Mouse (Mus musculus) neural tube, embryonic 13.5 days (tissue): ENCODE results near the gene Poglut1. TPM values are rescaled to one million over a fixed set of nuclear protein-coding genes. Genes with fewer than 3 reads are reported as not detected.
A peak's percentile ranks its signal among the peaks of the same experiment; 100 is the strongest.

Source experiments
- ATAC-seq: fragments of 200-750 bp; cut with Nextera tagmentation; 2 replicates; pipeline ENCODE4 v1.8.0; 2017; ENCODE audit warnings: low read depth, mild to moderate bottlenecking, moderate TSS enrichment, moderate library complexity
- H3K27ac ChIP-seq: fragments of 300-500 bp; sonication (generic); replicated peaks from 2 replicates; pipeline ENCODE4 v1.5.1; 2015; ENCODE audit warnings: moderate library complexity, mild to moderate bottlenecking, inconsistent platforms
- H3K27me3 ChIP-seq: fragments of 300-500 bp; sonication (generic); 2 replicates; pipeline ENCODE4 v1.6.1; 2015; ENCODE audit warnings: mild to moderate bottlenecking, inconsistent platforms
- H3K36me3 ChIP-seq: fragments of 300-500 bp; sonication (generic); 2 replicates; pipeline ENCODE4 v1.6.1; 2015; ENCODE audit warnings: mild to moderate bottlenecking, inconsistent platforms
- H3K4me1 ChIP-seq: fragments of 300-500 bp; sonication (generic); replicated peaks from 2 replicates; pipeline ENCODE4 v1.6.1; 2015; ENCODE audit warnings: inconsistent platforms
- H3K4me2 ChIP-seq: fragments of 300-500 bp; sonication (generic); 2 replicates; pipeline ENCODE4 v1.6.1; 2015; ENCODE audit warnings: inconsistent platforms, mild to moderate bottlenecking, moderate library complexity
- H3K4me3 ChIP-seq: fragments of 300-500 bp; sonication (generic); 2 replicates; pipeline ENCODE4 v1.5.1; 2015; ENCODE audit warnings: mild to moderate bottlenecking, inconsistent platforms
- H3K9ac ChIP-seq: fragments of 300-500 bp; sonication (generic); 2 replicates; pipeline ENCODE4 v1.6.1; 2015; ENCODE audit warnings: moderate library complexity, mild to moderate bottlenecking, inconsistent platforms
- H3K9me3 ChIP-seq: fragments of 300-500 bp; sonication (generic); 2 replicates; pipeline ENCODE4 v1.6.1; 2016; ENCODE audit warnings: inconsistent platforms
- WGBS: fragments of 180-500 bp; shearing (Covaris S2); methylation state at CpG from one replicate; pipeline ENCODE4 v1.1.7; 2015; 5-methylcytosine and 5-hydroxymethylcytosine counted together
- polyA plus RNA-seq: library from polyadenylated mRNA; unstranded; fragments of >200 nt; fragmentation: Nextera tagmentation; extraction: Ambion mirVana; gene quantifications from 2 replicates; pipeline ENCODE4 v1.2.1, GENCODE M21; 2015

The Poglut1 gene
- polyA plus RNA-seq, 1 experiment from 2014 or later, result 63.3 TPM

GRCm38 (mm10) chr16:38571481-38571880 is 21.4 kb upstream of the Poglut1 start:
- Histone ChIP-seq H3K36me3 (peaks cover 68% of the 10 kb centered on the region), H3K9ac (no peak overlapping the region), H3K27ac (no peak overlapping the region), H3K4me1 (no peaks in the 10 kb centered on the region), H3K4me2 (no peak overlapping the region), H3K4me3 (no peak overlapping the region), H3K9me3 (no peaks in the 10 kb centered on the region), H3K27me3 (no peaks in the 10 kb centered on the region)
- ATAC-seq, result no peak
- 97% methylated on average over 3 of the region's 3 CpGs for WGBS

DNA sequence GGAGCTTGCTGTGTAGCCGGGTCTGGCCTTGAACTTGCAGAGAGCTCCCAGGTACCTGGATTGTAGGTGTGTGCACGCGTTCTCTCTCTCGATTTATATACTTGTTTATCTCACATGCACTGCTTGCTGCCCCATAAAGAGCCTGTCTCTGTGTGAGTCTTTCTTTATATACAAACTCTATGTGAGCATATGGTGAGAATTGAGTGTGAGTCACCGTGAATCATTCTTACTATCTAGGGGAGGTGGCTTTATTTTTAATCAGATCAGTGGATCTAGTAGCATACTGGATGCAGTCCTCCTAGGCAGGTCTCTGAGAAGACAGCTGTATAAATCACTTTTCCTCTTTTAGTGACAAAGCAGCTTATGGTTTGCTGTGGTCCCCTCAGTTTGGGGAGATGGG is 18.1 kb upstream of the Poglut1 start:
- Histone ChIP-seq H3K36me3 (peaks cover 62% of the 10 kb centered on the region), H3K4me1 (peaks cover 16% of the 10 kb centered on the region), H3K4me2 (no peak overlapping the region), H3K4me3 (no peak overlapping the region), H3K9me3 (no peaks in the 10 kb centered on the region), H3K27me3 (no peaks in the 10 kb centered on the region), H3K9ac (no peak overlapping the region), H3K27ac (no peak overlapping the region)
- over 99% methylated on average over 5 of the region's 5 CpGs for WGBS
- ATAC-seq, result no peak

DNA sequence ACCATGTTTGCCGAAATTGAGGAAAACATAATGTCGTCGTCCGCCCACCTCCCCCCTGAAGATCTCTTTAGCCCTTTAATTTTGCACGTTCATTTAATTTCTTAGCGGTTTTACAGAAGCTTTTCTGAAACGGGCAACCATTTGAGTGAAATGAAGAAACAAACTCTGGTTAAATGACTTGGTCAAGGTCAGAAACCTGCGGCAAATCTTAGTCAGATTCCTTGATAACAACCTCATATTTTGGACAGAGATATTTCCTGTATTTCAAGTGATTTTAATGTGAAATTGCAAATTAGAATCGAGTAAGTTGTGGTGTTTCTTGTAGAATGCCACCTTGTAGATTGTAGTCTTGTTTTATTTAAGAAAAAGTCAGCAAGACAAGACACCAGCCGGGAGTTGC is 13.5 kb upstream of the Poglut1 start:
- 40% methylated on average over 10 of the region's 10 CpGs for WGBS
- no peak overlapping the region for H3K27ac ChIP-seq
- peaks cover 26% of the 10 kb centered on the region for H3K27me3 ChIP-seq
- peak overlapping the region; percentile 60 for H3K4me2 ChIP-seq
- H3K4me3 ChIP-seq, result peak overlapping the region; percentile 82
- H3K4me1 ChIP-seq, result peaks cover 17% of the 10 kb centered on the region
- H3K36me3 ChIP-seq, result peaks cover 23% of the 10 kb centered on the region
- H3K9me3 ChIP-seq, result no peaks in the 10 kb centered on the region
- ATAC-seq, result no peak
- H3K9ac ChIP-seq, result peak overlapping the region; percentile 87

DNA sequence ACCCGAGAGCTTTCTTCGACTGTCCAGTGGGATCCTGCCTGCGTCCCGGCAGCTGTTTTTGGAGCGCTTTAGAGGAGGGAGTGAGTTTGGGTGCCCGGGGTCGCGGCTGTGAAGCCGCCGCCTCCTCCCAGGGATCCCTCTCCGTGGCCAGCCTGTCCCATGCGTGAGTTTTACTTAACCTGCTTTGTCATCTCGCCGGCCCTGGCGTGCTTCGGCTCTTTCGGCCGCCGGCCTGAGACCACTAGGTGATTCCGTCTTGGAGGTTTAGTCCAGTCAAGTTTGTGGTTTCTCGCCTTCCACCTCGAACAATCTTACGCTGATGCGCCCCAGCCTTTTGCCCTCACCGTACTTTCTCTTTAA is 12.9 kb upstream of the Poglut1 start:
- peak overlapping the region; percentile 60 for H3K4me2 ChIP-seq
- H3K27me3 ChIP-seq, result peaks cover 27% of the 10 kb centered on the region
- H3K4me3 ChIP-seq, result peak overlapping the region; percentile 82
- peaks cover 17% of the 10 kb centered on the region for H3K36me3 ChIP-seq
- H3K4me1 ChIP-seq, result peaks cover 17% of the 10 kb centered on the region
- H3K9ac ChIP-seq, result peak overlapping the region; percentile 87
- H3K9me3 ChIP-seq, result no peaks in the 10 kb centered on the region
- no peak for ATAC-seq
- under 1% methylated on average over 25 of the region's 25 CpGs for WGBS
- H3K27ac ChIP-seq, result peak overlapping the region; percentile 80

DNA sequence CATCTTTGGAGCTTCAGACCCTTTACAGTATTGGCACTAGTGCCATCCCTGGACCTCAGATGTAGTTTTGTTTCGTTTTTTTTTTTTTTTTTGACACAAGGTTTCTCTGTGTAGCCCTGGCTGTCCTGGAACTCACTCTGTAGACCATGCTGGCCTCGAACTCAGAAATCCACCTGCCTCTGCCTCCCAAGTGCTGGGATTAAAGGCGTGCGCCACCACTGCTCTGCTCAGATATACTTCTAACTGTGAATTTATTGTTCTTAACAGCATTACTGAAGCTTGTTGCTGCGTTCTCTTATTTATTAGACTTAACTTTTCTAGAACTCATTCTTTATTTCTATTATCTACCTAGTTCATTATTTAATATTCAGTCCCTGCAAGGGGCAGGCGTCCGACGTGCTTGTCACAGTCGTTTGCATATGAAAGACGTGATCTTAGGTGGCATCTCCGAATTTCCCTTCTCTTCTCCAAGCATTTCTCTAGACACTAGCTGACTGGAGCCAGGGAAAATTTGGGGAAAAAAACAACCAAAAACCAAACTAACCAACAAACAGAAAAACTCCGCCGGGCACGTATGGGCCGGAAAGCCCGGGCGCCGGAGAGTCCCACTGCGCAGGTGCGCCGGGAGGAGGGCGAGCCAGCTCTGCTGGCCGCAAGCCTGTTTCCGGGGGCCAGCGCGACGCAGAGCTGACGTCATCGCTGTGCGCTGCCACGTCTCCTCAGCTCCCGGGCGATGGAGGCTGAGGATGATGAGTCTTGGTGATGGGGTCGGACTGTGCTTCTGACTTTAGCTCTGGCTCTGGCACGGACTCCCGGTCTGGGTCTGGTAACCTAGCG is 12.3 kb upstream of the Poglut1 start:
- peak overlapping the region; percentile 87 for H3K9ac ChIP-seq
- peaks cover 13% of the 10 kb centered on the region for H3K36me3 ChIP-seq
- peaks cover 27% of the 10 kb centered on the region for H3K27me3 ChIP-seq
- 7% methylated on average over 37 of the region's 37 CpGs for WGBS
- H3K4me2 ChIP-seq, result peak overlapping the region; percentile 60
- peak; percentile 95 for ATAC-seq
- H3K9me3 ChIP-seq, result no peaks in the 10 kb centered on the region
- H3K27ac ChIP-seq, result peak overlapping the region; percentile 80
- peak overlapping the region; percentile 82 for H3K4me3 ChIP-seq
- peaks cover 17% of the 10 kb centered on the region for H3K4me1 ChIP-seq

DNA sequence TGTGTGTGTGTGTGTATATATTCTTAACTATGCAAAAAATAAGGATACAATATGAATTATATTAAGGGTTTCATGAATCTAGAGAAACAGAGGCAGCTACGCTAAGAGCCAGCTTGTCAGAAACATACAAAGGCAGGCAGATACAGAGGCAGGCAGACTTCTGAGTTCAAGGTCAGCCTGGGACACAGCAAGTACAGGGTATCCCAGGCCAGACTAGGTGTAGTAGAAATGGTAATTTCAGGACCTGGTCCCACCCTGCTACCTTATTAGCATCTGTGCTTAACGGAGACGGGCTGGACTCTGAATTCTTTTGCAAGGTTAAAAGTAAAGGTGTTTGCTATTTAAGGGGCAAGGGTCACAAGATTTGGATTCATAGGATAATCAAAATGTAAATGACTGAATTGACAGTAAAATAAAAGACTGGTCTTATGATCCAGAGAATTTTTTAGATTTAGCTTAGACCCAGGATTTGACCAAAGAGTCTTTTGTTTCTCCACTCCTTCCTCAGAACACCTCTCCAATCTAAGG is 8.2 kb upstream of the Poglut1 start, which contains the start of gene Tmem39a:
TSS of gene Tmem39a (plus strand) at position 478 of the 528 bp plus-strand sequence.
- Histone ChIP-seq H3K4me2 (no peak within 1 kb of the TSS), H3K4me3 (no peak within 1 kb of the TSS), H3K9ac (no peak within 1 kb of the TSS), H3K27me3 (peaks cover 52% of the 10 kb centered on the region), H3K36me3 (no peaks in the 10 kb centered on the region), H3K27ac (no peak within 1 kb of the TSS), H3K9me3 (no peaks in the 10 kb centered on the region), H3K4me1 (peaks cover 1% of the 10 kb centered on the region)
- ATAC-seq, result no peak
- 88% methylated on average over 3 of the region's 3 CpGs for WGBS

- Histone ChIP-seq H3K4me3 (no peak overlapping the region), H3K4me1 (no peaks in the 10 kb centered on the region), H3K36me3 (no peaks in the 10 kb centered on the region), H3K4me2 (no peak overlapping the region), H3K27me3 (peaks cover 69% of the 10 kb centered on the region), H3K9ac (no peak overlapping the region), H3K27ac (no peak overlapping the region), H3K9me3 (no peaks in the 10 kb centered on the region)
- no peak for ATAC-seq
- 89% methylated on average over 3 of the region's 3 CpGs for WGBS
These were observed 5.9 kb upstream of the Poglut1 start for GRCm38 (mm10) chr16:38555988-38556387.

- Histone ChIP-seq H3K4me3 (peak overlapping the region; percentile 92; the same call in 1 of the 2 replicates), H3K9ac (no peak overlapping the region), H3K27ac (no peak overlapping the region), H3K4me2 (peak overlapping the region; percentile 76), H3K4me1 (peaks cover 18% of the 10 kb centered on the region), H3K9me3 (no peaks in the 10 kb centered on the region), H3K36me3 (peaks cover 49% of the 10 kb centered on the region), H3K27me3 (peaks cover 17% of the 10 kb centered on the region)
- 89% methylated on average over 1 of the region's 1 CpGs for WGBS
- ATAC-seq, result no peak
These were observed 2.1 kb downstream of the Poglut1 start for GRCm38 (mm10) chr16:38548000-38548399.

DNA sequence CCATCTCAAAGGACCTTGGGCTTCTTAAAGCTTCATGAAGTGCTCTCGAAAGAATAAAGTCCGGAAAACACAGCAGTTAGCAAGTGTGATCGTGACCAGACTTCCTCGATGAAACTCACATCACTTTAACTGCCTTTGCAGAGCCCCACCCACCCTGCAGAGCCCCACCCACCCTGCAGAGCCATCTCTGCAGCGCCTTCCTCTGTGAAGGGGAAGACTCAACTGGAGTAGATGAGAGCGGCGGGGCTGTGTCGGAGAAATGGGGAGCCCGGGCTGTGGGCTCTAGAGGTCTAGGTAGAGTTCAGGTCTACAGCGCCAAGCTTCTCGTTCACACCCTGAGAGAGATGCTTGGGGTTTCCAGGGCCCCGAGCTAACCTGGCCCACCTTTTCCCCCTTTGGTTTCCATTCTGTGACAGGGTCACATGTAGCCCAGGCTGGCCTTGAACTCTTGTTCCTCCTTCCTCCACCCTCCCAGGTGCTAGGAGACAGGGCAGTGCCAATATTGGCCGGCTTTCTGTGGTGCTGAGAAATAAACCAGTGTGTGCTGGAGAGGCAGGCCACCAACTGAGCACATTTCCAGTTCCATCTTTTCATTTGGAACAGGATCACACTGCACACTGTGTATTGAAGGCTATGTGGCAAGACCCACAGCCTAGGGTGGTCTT is 11.2 kb downstream of the Poglut1 start:
- peaks cover 89% of the 10 kb centered on the region for H3K36me3 ChIP-seq
- no peak overlapping the region for H3K4me3 ChIP-seq
- H3K9ac ChIP-seq, result no peak overlapping the region
- no peak overlapping the region for H3K27ac ChIP-seq
- no peaks in the 10 kb centered on the region for H3K27me3 ChIP-seq
- H3K9me3 ChIP-seq, result no peaks in the 10 kb centered on the region
- H3K4me1 ChIP-seq, result no peaks in the 10 kb centered on the region
- H3K4me2 ChIP-seq, result no peak overlapping the region
- 92% methylated on average over 13 of the region's 13 CpGs for WGBS
- ATAC-seq, result no peak

DNA sequence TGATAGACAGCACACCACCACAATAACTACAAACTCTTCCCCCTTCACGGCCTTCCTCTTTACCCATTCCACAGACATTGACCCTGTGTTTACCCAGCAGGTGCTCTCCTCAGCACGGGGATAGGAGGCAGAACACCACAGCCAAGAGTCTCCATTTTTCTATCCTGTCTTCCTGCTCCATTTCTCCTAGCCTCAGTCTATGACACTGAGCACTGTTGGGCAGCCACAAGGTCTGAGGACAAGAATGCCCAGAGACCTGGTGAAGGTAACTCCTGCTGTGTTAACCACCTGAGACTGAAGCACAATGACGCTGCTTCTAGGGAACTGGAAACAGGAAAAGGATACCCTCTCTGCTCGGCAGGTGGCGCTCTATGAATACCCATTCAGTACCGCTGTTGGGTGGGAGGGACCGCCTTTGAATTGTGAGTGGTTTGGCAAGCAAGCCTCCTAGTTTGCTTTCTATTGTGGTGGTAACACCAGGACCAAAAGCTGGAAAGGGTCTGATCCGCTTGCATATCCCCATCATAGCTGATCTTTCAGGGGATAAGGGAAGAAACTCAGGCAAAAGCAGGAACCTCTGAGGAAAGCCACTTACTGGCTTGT is 13.4 kb downstream of the Poglut1 start:
- H3K4me3 ChIP-seq, result no peak overlapping the region
- 45% methylated on average over 8 of the region's 8 CpGs for WGBS
- H3K9me3 ChIP-seq, result no peaks in the 10 kb centered on the region
- H3K4me1 ChIP-seq, result no peaks in the 10 kb centered on the region
- no peaks in the 10 kb centered on the region for H3K27me3 ChIP-seq
- no peak overlapping the region for H3K4me2 ChIP-seq
- ATAC-seq, result no peak
- H3K36me3 ChIP-seq, result peaks cover 90% of the 10 kb centered on the region
- H3K9ac ChIP-seq, result no peak overlapping the region
- H3K27ac ChIP-seq, result no peak overlapping the region

DNA sequence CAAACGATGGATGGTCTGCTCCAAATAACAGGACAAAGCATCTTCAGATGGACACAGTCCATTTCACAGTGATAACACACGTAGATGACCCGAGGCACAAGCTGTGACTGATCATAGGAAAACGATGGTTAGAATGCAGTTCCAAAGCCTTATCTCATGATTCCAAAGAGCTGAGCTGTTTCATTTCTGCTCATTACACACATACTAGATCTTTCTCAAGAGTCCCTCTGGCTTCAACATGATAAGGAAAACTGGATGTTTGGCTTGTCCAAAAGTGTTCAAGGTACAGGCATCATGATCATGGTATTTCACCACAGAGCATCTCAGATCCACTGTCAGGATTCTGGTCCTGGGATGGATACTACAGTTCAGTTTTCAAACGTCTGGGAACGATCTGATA is 23.8 kb downstream of the Poglut1 start:
- H3K9ac ChIP-seq, result no peak overlapping the region
- no peak overlapping the region for H3K27ac ChIP-seq
- H3K27me3 ChIP-seq, result no peaks in the 10 kb centered on the region
- no peak overlapping the region for H3K4me3 ChIP-seq
- H3K36me3 ChIP-seq, result peaks cover 69% of the 10 kb centered on the region
- H3K4me2 ChIP-seq, result no peak overlapping the region
- no peaks in the 10 kb centered on the region for H3K9me3 ChIP-seq
- no peak for ATAC-seq
- peaks cover 15% of the 10 kb centered on the region for H3K4me1 ChIP-seq
- 93% methylated on average over 6 of the region's 6 CpGs for WGBS
